Mouse (Mus musculus) erythroid progenitor cell, adult 5-6 weeks (primary cell): ENCODE results near the gene Tsga10. TPM values are rescaled to one million over a fixed set of nuclear protein-coding genes. Genes with fewer than 3 reads are reported as not detected.
A peak's percentile ranks its signal among the peaks of the same experiment; 100 is the strongest.

Experiments
- ATAC-seq: replicated peaks from 2 replicates; pipeline ENCODE4 v1.8.0; 2016; ENCODE audit warnings: moderate number of reproducible peaks, mild to moderate bottlenecking, moderate TSS enrichment, inconsistent platforms; ENCODE audit not compliant: poor library complexity, low FRiP score, severe bottlenecking
- total RNA-seq, 2 experiments: library from RNA; stranded (forward) in 1 of 2; stranded (reverse) in 1 of 2; fragments of 150-400 nt in 1 of 2; fragments of 186-747, 209-891 nt in 1 of 2; gene quantifications; 2 replicates each; pipeline versions ENCODE4 v1.2.3 to v1.2.4; 2015 to 2017; ENCODE audit warnings: low replicate concordance in 2 of 2

Tsga10 gene
- total RNA-seq (2015; ENCODE audit: low replicate concordance), result 5.4 and 6.8 TPM in 2 replicates
- 1.8 and 2.2 TPM in 2 replicates for total RNA-seq (2017; ENCODE audit: low replicate concordance)

GRCm38 (mm10) chr1:37866286-37866685 is at the start of gene Tsga10:
TSS of gene Tsga10 (minus strand) at chr1:37866429.
- ATAC-seq, result no peak

- ATAC-seq, result no peak
Observed at GRCm38 (mm10) chr1:37912751-37913150, 46.5 kb upstream of the Tsga10 start.

- no peak for ATAC-seq
Observed at GRCm38 (mm10) chr1:37903178-37903577, 36.9 kb upstream of the Tsga10 start.

- no peak for ATAC-seq
Observed at GRCm38 (mm10) chr1:37900288-37900687, 34.1 kb upstream of the Tsga10 start.

- ATAC-seq, result no peak
Observed at GRCm38 (mm10) chr1:37899816-37900215, 33.6 kb upstream of the Tsga10 start.

GRCm38 (mm10) chr1:37894606-37895005 is 28.4 kb upstream of the Tsga10 start:
- ATAC-seq, result no peak

GRCm38 (mm10) chr1:37891400-37891799 is 25.2 kb upstream of the Tsga10 start:
- ATAC-seq, result no peak

- ATAC-seq, result peak; percentile 85
Observed at GRCm38 (mm10) chr1:37890025-37890652, 23.9 kb upstream of the Tsga10 start, which contains the start of the genes Mitd1 and Mrpl30. TSS of gene Mitd1 (minus strand) at chr1:37890411. TSS of gene Mrpl30 (plus strand) at chr1:37890477.

GRCm38 (mm10) chr1:37889206-37889605 is 23.0 kb upstream of the Tsga10 start:
- ATAC-seq, result peak; percentile 4; the same call in 1 of the 2 replicates

- peak; percentile 93 for ATAC-seq
Observed at GRCm38 (mm10) chr1:37884451-37884850, 18.2 kb upstream of the Tsga10 start.

- ATAC-seq, result no peak
Observed at GRCm38 (mm10) chr1:37883411-37883810, 17.2 kb upstream of the Tsga10 start.

- ATAC-seq, result no peak
Observed at GRCm38 (mm10) chr1:37877736-37878460, 11.7 kb upstream of the Tsga10 start.

GRCm38 (mm10) chr1:37873157-37873556 is 6.9 kb upstream of the Tsga10 start:
- ATAC-seq, result no peak

GRCm38 (mm10) chr1:37872131-37873067 is 6.2 kb upstream of the Tsga10 start:
- peak; percentile 85 for ATAC-seq

- ATAC-seq, result 0 out of 2 replicates have a peak, but pooled peaks have one; percentile 20
Observed at GRCm38 (mm10) chr1:37871704-37872103, 5.5 kb upstream of the Tsga10 start, which contains the start of gene Lipt1. TSS of gene Lipt1 (plus strand) at chr1:37871738.

GRCm38 (mm10) chr1:37869362-37869761 is 3.1 kb upstream of the Tsga10 start:
- ATAC-seq, result no peak

- ATAC-seq, result no peak
Observed at GRCm38 (mm10) chr1:37868640-37869039, 2.4 kb upstream of the Tsga10 start.

GRCm38 (mm10) chr1:37867684-37868322 is 1.6 kb upstream of the Tsga10 start:
- no peak for ATAC-seq

- no peak for ATAC-seq
Observed at GRCm38 (mm10) chr1:37867056-37867455, 827 bp upstream of the Tsga10 start.
